8 mouse cellular contexts compared by ENCODE assay signal in the genomic region with DNA sequence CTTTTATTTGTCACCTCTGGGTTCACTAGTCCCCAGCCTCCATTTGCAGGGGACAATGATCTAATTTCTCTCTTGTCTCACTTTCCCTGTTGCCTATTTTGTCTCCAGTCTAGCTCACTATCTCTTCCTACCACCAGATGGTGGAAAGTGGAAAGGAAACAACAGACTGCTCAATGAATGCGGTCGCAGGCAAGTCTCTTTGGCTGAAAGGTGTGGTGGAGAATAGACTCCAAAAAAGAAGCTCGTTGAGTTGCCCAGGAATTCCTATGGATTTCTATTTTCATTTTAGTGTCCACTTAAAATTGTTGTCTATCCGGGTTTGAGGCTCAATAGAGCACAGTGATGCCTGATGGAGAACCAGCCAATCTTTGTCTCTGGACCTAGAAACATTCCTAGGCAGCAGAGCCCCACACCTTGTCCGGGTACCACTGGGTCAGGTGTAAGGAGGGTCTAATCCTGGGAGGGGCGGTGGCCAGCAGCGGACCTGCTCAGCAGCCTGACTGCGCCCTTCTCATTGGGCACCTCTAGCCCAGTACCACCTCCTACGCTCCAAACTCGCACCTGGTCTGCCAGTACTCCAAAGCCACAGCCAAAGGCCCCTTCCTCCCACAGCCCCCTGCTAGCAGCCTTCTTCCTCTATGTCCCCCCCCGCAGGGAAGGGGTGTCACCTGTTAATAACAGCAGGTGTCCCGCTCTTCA. TPM values are rescaled to one million over a fixed set of nuclear protein-coding genes. Genes with fewer than 3 reads are reported as not detected.
A peak's percentile ranks its signal among the peaks of the same experiment; 100 is the strongest.
DNase-seq lines count a peak whose midpoint lies in the region; ATAC-seq lines count a peak whose summit lies in the region.

No protein-coding gene starts in this region.

- H3K4me1 ChIP-seq in heart, embryonic 12.5 days (replicated peaks), result peaks cover 7% of the 10 kb centered on the region; the same call in 1 of the 2 replicates
- H3K4me1 ChIP-seq in lung, embryonic 15.5 days, result no peaks in the 10 kb centered on the region

- WGBS in heart, embryonic 12.5 days, result 14% methylated on average over 12 of the region's 12 CpGs
- WGBS in lung, embryonic 15.5 days, result 19% methylated on average over 7 of the region's 12 CpGs

- H3K27me3 ChIP-seq in heart, embryonic 12.5 days (replicated peaks), result no peaks in the 10 kb centered on the region; the same call in 1 of the 2 replicates
- H3K27me3 ChIP-seq in lung, embryonic 15.5 days, result no peaks in the 10 kb centered on the region; the same call in 1 of the 2 replicates

- H3K4me2 ChIP-seq in heart, embryonic 12.5 days, result peak overlapping the region; percentile 87
- peak overlapping the region; percentile 80 for H3K4me2 ChIP-seq in lung, embryonic 15.5 days

- no peaks in the 10 kb centered on the region for H3K36me3 ChIP-seq in heart, embryonic 12.5 days
- H3K36me3 ChIP-seq in lung, embryonic 15.5 days, result no peaks in the 10 kb centered on the region

- peak; percentile 39 for ATAC-seq in heart, embryonic 12.5 days (ENCODE audit: insufficient number of reproducible peaks, low FRiP score)
- ATAC-seq in lung, embryonic 15.5 days (ENCODE audit: borderline replicate concordance, extremely low read depth, low FRiP score, low TSS enrichment), result peak; percentile 53

- no peak overlapping the region for H3K27ac ChIP-seq in heart, embryonic 12.5 days (ENCODE audit: poor library complexity, severe bottlenecking)
- H3K27ac ChIP-seq in lung, embryonic 15.5 days, result no peak overlapping the region

- H3K9me3 ChIP-seq in heart, embryonic 12.5 days (replicated peaks), result no peaks in the 10 kb centered on the region
- no peaks in the 10 kb centered on the region for H3K9me3 ChIP-seq in lung, embryonic 15.5 days

- peak overlapping the region; percentile 72 for H3K4me3 ChIP-seq in heart, embryonic 12.5 days
- peak overlapping the region; percentile 63 for H3K4me3 ChIP-seq in lung, embryonic 15.5 days

- peak overlapping the region; percentile 45 for H3K9ac ChIP-seq in heart, embryonic 12.5 days
- no peak overlapping the region for H3K9ac ChIP-seq in lung, embryonic 15.5 days

- peak; percentile 4 for DNase-seq in urinary bladder, postnatal 25 days (ENCODE audit: low spot score)
- no peak for DNase-seq in urinary bladder, adult 2 months (ENCODE audit: low spot score)
- peak; percentile 8 to 16 for DNase-seq in cerebellum, adult 18-20 months
- DNase-seq in kidney, postnatal 10 days, result peak; percentile 26
- DNase-seq in right cerebral cortex, postnatal 10 days (ENCODE audit: low spot score in 2 of 2), result peak; percentile 34 to 46
- DNase-seq in c-Kit-positive CD71-positive TER-119-positive erythroid progenitor cells, embryonic 14.5 days (ENCODE audit: low spot score), result no peak

RNA-seq across cellular contexts. Expression of gene Sh3kbp1, which starts 0.7 kb away (rescaled TPM):
- polyA plus RNA-seq in urinary bladder, adult 2 months (2012; rRNA removed), result 44.2 and 45.0 TPM in 2 replicates
- 85.3 and 92.7 TPM in 2 replicates for polyA plus RNA-seq in heart, embryonic 12.5 days (2016; fragmentation: Nextera tagmentation; extraction: Ambion mirVana)
- 35.9 and 36.9 TPM in 2 replicates for polyA plus RNA-seq in lung, embryonic 15.5 days (2015; fragmentation: Nextera tagmentation; extraction: Ambion mirVana)

Comparison
In these comparisons a context has a peak if more than half of its experiments do, and no peak if none do; other contexts are left out.
1. DNase-seq: peak in urinary bladder, postnatal 25 days (single experiment), cerebellum, adult 18-20 months (2 of 2), kidney, postnatal 10 days (single experiment) and right cerebral cortex, postnatal 10 days (2 of 2); none in urinary bladder, adult 2 months (single experiment) and c-Kit-positive CD71-positive TER-119-positive erythroid progenitor cells, embryonic 14.5 days (single experiment).